Mouse (Mus musculus): ENCODE measurements around the gene Pard3.

Gene Pard3

GRCm38 (mm10) chr8:127194786-127195407 is 131.2 kb downstream of the Pard3 start:
- H3K36me3 ChIP-seq (ENCODE audit: insufficient read depth, low read length), result no peaks in the 10 kb centered on the region
- no peak overlapping the region for H3K4me3 ChIP-seq (replicated peaks; ENCODE audit: low read length)
- H3K27me3 ChIP-seq (ENCODE audit: insufficient read depth, low read length), result no peaks in the 10 kb centered on the region
- TF ChIP-seq CTCF (conservative IDR thresholded peaks at IDR 0.05; ENCODE audit: low read length) (no peak), POU5F1 (IDR thresholded peaks at IDR 0.05; ENCODE audit: borderline replicate concordance, low read length) (no peak), NANOG (IDR thresholded peaks at IDR 0.05; ENCODE audit: borderline replicate concordance, low read length) (no peak)
- H3K4me1 ChIP-seq (replicated peaks; ENCODE audit: low read depth, low read length), result no peaks in the 10 kb centered on the region
- H3K9me3 ChIP-seq (ENCODE audit: low read length), result no peaks in the 10 kb centered on the region

GRCm38 (mm10) chr8:127196505-127197265 is 133.0 kb downstream of the Pard3 start:
- H3K27me3 ChIP-seq (ENCODE audit: insufficient read depth, low read length), result no peaks in the 10 kb centered on the region
- no peaks in the 10 kb centered on the region for H3K36me3 ChIP-seq (ENCODE audit: insufficient read depth, low read length)
- no peak overlapping the region for H3K4me3 ChIP-seq (replicated peaks; ENCODE audit: low read length)
- H3K4me1 ChIP-seq (replicated peaks; ENCODE audit: low read depth, low read length), result no peaks in the 10 kb centered on the region
- H3K9me3 ChIP-seq (ENCODE audit: low read length), result no peaks in the 10 kb centered on the region
- TF ChIP-seq NANOG (IDR thresholded peaks at IDR 0.05; ENCODE audit: borderline replicate concordance, low read length), result no peak
- no peak for TF ChIP-seq POU5F1 (IDR thresholded peaks at IDR 0.05; ENCODE audit: borderline replicate concordance, low read length)
- no peak for TF ChIP-seq CTCF (conservative IDR thresholded peaks at IDR 0.05; ENCODE audit: low read length)

GRCm38 (mm10) chr8:127207455-127207854 is 143.8 kb downstream of the Pard3 start:
- Histone ChIP-seq H3K36me3 (ENCODE audit: insufficient read depth, low read length) (no peaks in the 10 kb centered on the region), H3K4me3 (replicated peaks; ENCODE audit: low read length) (no peak overlapping the region), H3K4me1 (replicated peaks; ENCODE audit: low read depth, low read length) (peaks cover 22% of the 10 kb centered on the region), H3K9me3 (ENCODE audit: low read length) (no peaks in the 10 kb centered on the region), H3K27me3 (ENCODE audit: insufficient read depth, low read length) (no peaks in the 10 kb centered on the region)
- TF ChIP-seq POU5F1 (IDR thresholded peaks at IDR 0.05; ENCODE audit: borderline replicate concordance, low read length), result no peak
- no peak for TF ChIP-seq CTCF (conservative IDR thresholded peaks at IDR 0.05; ENCODE audit: low read length)
- no peak for TF ChIP-seq NANOG (IDR thresholded peaks at IDR 0.05; ENCODE audit: borderline replicate concordance, low read length)

- H3K36me3 ChIP-seq (ENCODE audit: insufficient read depth, low read length), result no peaks in the 10 kb centered on the region
Observed at GRCm38 (mm10) chr8:127210621-127211020, 146.9 kb downstream of the Pard3 start.

GRCm38 (mm10) chr8:127214338-127214737 is 150.6 kb downstream of the Pard3 start:
- 0 out of 2 replicates have a peak, but pooled peaks cover 3% of the 10 kb centered on the region for H3K4me1 ChIP-seq (replicated peaks; ENCODE audit: low read depth, low read length)
- TF ChIP-seq NANOG (IDR thresholded peaks at IDR 0.05; ENCODE audit: borderline replicate concordance, low read length), result no peak
- no peak for TF ChIP-seq CTCF (conservative IDR thresholded peaks at IDR 0.05; ENCODE audit: low read length)
- no peak for TF ChIP-seq POU5F1 (IDR thresholded peaks at IDR 0.05; ENCODE audit: borderline replicate concordance, low read length)
- H3K27me3 ChIP-seq (ENCODE audit: insufficient read depth, low read length), result no peaks in the 10 kb centered on the region
- H3K4me3 ChIP-seq (replicated peaks; ENCODE audit: low read length), result no peak overlapping the region
- H3K9me3 ChIP-seq (ENCODE audit: low read length), result no peaks in the 10 kb centered on the region
- H3K36me3 ChIP-seq (ENCODE audit: insufficient read depth, low read length), result no peaks in the 10 kb centered on the region

More at GRCm38 (mm10) chr8:127210621-127211020, 146.9 kb downstream of the Pard3 start:
- Histone ChIP-seq H3K4me1 (replicated peaks; ENCODE audit: low read depth, low read length) (peaks cover 7% of the 10 kb centered on the region), H3K4me3 (replicated peaks; ENCODE audit: low read length) (no peak overlapping the region), H3K27me3 (ENCODE audit: insufficient read depth, low read length) (no peaks in the 10 kb centered on the region), H3K9me3 (ENCODE audit: low read length) (no peaks in the 10 kb centered on the region)
- TF ChIP-seq POU5F1 (IDR thresholded peaks at IDR 0.05; ENCODE audit: borderline replicate concordance, low read length), result no peak
- no peak for TF ChIP-seq CTCF (conservative IDR thresholded peaks at IDR 0.05; ENCODE audit: low read length)
- TF ChIP-seq NANOG (IDR thresholded peaks at IDR 0.05; ENCODE audit: borderline replicate concordance, low read length), result no peak

- Histone ChIP-seq H3K36me3 (ENCODE audit: insufficient read depth, low read length) (no peaks in the 10 kb centered on the region), H3K4me1 (replicated peaks; ENCODE audit: low read depth, low read length) (0 out of 2 replicates have a peak, but pooled peaks cover 3% of the 10 kb centered on the region), H3K27me3 (ENCODE audit: insufficient read depth, low read length) (no peaks in the 10 kb centered on the region), H3K4me3 (replicated peaks; ENCODE audit: low read length) (no peak overlapping the region), H3K9me3 (ENCODE audit: low read length) (no peaks in the 10 kb centered on the region)
- TF ChIP-seq NANOG (IDR thresholded peaks at IDR 0.05; ENCODE audit: borderline replicate concordance, low read length) (no peak), CTCF (conservative IDR thresholded peaks at IDR 0.05; ENCODE audit: low read length) (no peak), POU5F1 (IDR thresholded peaks at IDR 0.05; ENCODE audit: borderline replicate concordance, low read length) (no peak)
Observed at GRCm38 (mm10) chr8:127214748-127215433, 151.2 kb downstream of the Pard3 start.

GRCm38 (mm10) chr8:127220206-127220605 is 156.5 kb downstream of the Pard3 start:
- TF ChIP-seq CTCF (conservative IDR thresholded peaks at IDR 0.05; ENCODE audit: low read length) (no peak), POU5F1 (IDR thresholded peaks at IDR 0.05; ENCODE audit: borderline replicate concordance, low read length) (no peak), NANOG (IDR thresholded peaks at IDR 0.05; ENCODE audit: borderline replicate concordance, low read length) (no peak)
- Histone ChIP-seq H3K4me1 (replicated peaks; ENCODE audit: low read depth, low read length) (0 out of 2 replicates have a peak, but pooled peaks cover 3% of the 10 kb centered on the region), H3K9me3 (ENCODE audit: low read length) (no peaks in the 10 kb centered on the region), H3K36me3 (ENCODE audit: insufficient read depth, low read length) (no peaks in the 10 kb centered on the region), H3K27me3 (ENCODE audit: insufficient read depth, low read length) (no peaks in the 10 kb centered on the region), H3K4me3 (replicated peaks; ENCODE audit: low read length) (no peak overlapping the region)

- Histone ChIP-seq H3K36me3 (ENCODE audit: insufficient read depth, low read length) (no peaks in the 10 kb centered on the region), H3K9me3 (ENCODE audit: low read length) (no peaks in the 10 kb centered on the region), H3K27me3 (ENCODE audit: insufficient read depth, low read length) (no peaks in the 10 kb centered on the region), H3K4me1 (replicated peaks; ENCODE audit: low read depth, low read length) (0 out of 2 replicates have a peak, but pooled peaks cover 3% of the 10 kb centered on the region), H3K4me3 (replicated peaks; ENCODE audit: low read length) (no peak overlapping the region)
- TF ChIP-seq CTCF (conservative IDR thresholded peaks at IDR 0.05; ENCODE audit: low read length) (no peak), NANOG (IDR thresholded peaks at IDR 0.05; ENCODE audit: borderline replicate concordance, low read length) (no peak), POU5F1 (IDR thresholded peaks at IDR 0.05; ENCODE audit: borderline replicate concordance, low read length) (no peak)
Observed at GRCm38 (mm10) chr8:127220615-127221014, 156.9 kb downstream of the Pard3 start.

Data from E14TG2a.4 (cell line).